Mouse (Mus musculus): ENCODE measurements around the gene Prss38. TPM values are rescaled to one million over a fixed set of nuclear protein-coding genes. Genes with fewer than 3 reads are reported as not detected.

Prss38 gene
- total RNA-seq, 2 experiments from 2014 or later = 0.23 TPM; not detected in 1

DNA sequence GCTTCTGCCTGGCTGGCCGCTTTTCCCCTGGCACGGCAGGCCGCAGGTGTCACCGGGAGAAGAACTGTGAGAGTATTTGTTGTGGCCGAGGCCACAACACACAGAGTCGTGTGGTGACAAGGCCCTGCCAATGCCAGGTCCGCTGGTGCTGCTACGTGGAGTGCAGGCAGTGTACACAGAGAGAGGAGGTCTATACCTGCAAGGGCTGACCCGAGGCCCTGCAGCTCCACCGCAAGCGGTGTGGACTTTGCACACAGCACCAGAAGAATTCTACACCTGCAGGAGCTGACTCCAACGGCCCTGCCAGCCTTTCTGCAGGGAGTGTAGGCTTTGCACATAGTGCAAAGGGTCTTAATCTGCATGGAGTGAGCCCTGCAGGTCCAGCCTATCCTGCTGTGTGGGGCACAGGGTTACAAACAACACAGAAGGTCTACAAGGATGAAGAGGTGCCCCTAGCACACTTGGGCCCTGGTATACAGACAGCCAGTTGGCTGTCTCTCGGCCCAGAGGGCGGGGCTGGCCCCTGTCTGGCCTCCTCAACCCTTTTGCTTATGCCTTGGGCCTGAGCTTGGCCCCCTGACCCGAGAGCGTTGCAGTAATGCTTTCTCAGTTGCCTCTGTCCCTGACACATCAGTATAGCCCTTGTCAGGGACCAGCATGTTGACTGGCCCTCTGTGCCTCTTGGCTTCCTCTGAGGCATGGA is 44.1 kb downstream of the Prss38 start:
- intact Hi-C loops (cut with DNase I; ENCODE audit: low total_unique reads) = no loop called here
- DNase-seq = no peak

DNA sequence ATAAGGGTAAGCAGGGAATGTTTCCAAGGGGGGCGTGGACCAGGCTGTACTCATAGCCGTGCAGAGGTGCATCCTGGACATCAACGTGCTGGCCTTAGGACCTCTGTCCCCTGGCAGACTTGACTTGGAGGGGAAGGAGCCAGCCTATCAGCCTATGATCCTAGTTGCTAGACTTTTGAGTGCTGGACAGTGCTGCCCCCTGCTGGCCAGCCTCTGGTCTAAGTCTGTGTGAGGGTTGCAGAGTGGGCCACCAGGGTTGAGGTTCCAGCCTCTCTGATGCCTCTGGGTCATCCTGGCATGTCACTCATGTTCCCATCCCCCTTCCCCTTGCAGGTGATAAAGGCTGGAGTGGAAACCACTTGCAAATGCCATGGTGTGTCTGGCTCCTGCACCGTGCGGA is 44.9 kb downstream of the Prss38 start:
- intact Hi-C loops (cut with DNase I; ENCODE audit: low total_unique reads) = no loop called here
- DNase-seq = peak; percentile 79

DNA sequence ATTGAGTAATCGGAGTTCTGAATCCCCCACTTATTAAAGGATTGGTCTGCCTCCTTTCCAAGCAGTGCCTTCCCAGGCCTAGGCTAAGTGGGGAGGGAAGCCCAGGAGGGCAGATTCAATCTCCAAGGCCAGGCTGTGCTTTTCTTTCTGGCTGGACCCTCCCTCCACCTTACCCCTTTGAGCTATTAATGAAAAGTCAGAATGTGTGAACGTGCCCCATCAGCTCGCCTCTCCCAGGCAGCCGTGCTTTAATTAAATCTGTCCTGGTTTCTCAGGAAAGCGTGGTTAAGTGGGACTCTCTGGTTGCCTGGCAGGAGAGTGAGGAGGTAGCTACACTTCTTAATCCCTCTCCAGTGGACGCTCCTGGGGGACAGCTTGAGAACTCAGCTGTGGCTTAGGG is 45.8 kb downstream of the Prss38 start:
- no peak for DNase-seq
- intact Hi-C loops (cut with DNase I; ENCODE audit: low total_unique reads) = no loop called here

DNA sequence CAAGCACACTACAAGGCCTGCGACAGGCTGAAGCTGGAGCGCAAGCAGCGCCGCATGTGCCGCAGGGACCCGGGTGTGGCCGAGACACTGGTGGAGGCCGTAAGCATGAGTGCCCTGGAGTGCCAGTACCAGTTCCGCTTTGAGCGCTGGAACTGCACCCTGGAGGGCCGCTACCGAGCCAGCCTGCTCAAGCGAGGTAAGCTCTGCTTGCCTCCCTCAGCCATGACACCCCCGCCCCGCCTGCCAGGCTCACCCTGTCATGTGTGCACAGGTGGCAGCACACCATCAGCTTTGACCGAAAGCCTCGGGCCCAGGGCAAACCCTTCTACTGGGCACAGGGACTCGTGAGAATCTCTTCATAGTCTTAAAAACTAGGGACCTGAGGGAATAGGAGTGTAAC is 47.8 kb downstream of the Prss38 start:
- no peak for DNase-seq
- intact Hi-C loops (cut with DNase I; ENCODE audit: low total_unique reads) = no loop called here

DNA sequence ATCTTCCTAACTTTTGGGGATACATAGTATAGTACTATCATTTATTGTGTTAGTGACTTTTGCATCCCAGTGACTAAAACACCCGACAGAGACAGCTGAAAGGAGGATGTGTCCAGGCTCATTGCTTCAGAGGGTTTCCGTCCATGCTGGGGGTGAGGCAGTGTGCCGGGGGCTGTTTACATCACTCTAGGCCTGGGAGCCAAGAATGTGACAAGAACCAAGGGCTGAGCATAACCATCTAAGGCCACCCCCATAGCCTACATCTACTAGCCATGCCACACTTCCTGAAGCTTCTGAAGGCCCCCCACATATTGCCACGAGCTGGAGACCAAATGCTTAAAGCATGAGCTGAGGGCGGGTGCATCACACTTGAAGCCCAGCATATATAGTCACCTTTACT is 50.7 kb downstream of the Prss38 start:
- intact Hi-C loops (cut with DNase I; ENCODE audit: low total_unique reads) = no loop called here
- no peak for DNase-seq

DNA sequence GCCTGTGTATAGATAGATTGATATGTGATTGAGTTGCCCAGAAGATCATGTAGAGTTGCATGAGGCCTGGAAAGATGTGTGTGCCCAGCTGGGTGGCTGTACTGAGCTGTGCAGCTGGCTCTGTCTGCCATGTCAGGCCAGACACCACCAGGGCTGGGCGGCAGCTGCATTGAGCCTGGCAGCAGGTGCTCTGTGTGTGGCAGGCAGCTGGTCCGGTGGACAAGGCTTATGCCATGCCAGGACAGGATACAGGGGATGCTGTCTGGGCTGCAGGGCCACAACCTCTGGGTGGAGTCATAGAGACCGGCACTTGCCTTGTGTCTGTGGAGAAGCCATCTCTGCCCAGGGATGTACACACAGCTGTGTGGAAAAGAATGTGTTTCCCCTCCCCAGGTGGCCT is 52.5 kb downstream of the Prss38 start:
- intact Hi-C loops (cut with DNase I; ENCODE audit: low total_unique reads) = no loop called here
- peak; percentile 59 for DNase-seq

Small RNA genes within 50 kb of the gene (microRNA-seq; reads per million reads assigned to microRNA genes)
- 0 reads per million in 2 experiments for gene Gm24756

Other genes with a start within 250 kb of the Prss38 start
- gene Obscn, start 239.3 kb downstream of the Prss38 start, total RNA-seq (2021) = 100 to 1,000 TPM; 708 to 848 TPM
- 10 to 100 TPM in 1 of 2 experiments, 1 to 10 TPM in 1; 7.7 to 10.6 TPM for gene Iba57, start 211.9 kb downstream of the Prss38 start, total RNA-seq (2021)
- gene Gjc2, start 192.4 kb downstream of the Prss38 start, total RNA-seq (2021) = under 1 TPM; 0.27 to 0.62 TPM
- gene Guk1, start 183.4 kb downstream of the Prss38 start, total RNA-seq (2021) = 10 to 100 TPM; 17.1 to 20.2 TPM
- 10 to 100 TPM; 36.6 to 44.3 TPM for gene Mrpl55, start 173.2 kb downstream of the Prss38 start, total RNA-seq (2021)
- gene 2310033P09Rik, start 167.3 kb downstream of the Prss38 start, total RNA-seq (2021) = 1 to 10 TPM; 4.1 to 4.6 TPM
- gene Arf1, start 147.4 kb downstream of the Prss38 start, total RNA-seq (2021) = 100 to 1,000 TPM; 195 to 207 TPM
- not detected for gene Wnt3a, start 84.9 kb downstream of the Prss38 start, total RNA-seq (2021)
- gene Wnt9a, start 68.7 kb downstream of the Prss38 start, total RNA-seq (2021) = 1 to 10 TPM; 8.8 to 9.8 TPM
- 1 to 10 TPM; 6.4 to 7.3 TPM for gene Jmjd4, start 74.4 kb upstream of the Prss38 start, total RNA-seq (2021)
- 10 to 100 TPM; 24.3 to 27.0 TPM for gene Snap47, start 75.5 kb upstream of the Prss38 start, total RNA-seq (2021)
- 1 to 10 TPM; 3.5 to 3.6 TPM for gene Zfp867, start 96.8 kb upstream of the Prss38 start, total RNA-seq (2021)
- 10 to 100 TPM; 12.1 to 15.4 TPM for gene Zkscan17, start 151.1 kb upstream of the Prss38 start, total RNA-seq (2021)
- under 1 TPM; 0.27 to 0.42 TPM for gene Nlrp3, start 165.9 kb upstream of the Prss38 start, total RNA-seq (2021)
- not detected for gene Olfr222, start 200.6 kb upstream of the Prss38 start, total RNA-seq (2021)
- gene Olfr223, start 217.6 kb upstream of the Prss38 start, total RNA-seq (2021) = not detected